Mouse (Mus musculus): ENCODE data around the gene Vps4b.

Vps4b gene

DNA sequence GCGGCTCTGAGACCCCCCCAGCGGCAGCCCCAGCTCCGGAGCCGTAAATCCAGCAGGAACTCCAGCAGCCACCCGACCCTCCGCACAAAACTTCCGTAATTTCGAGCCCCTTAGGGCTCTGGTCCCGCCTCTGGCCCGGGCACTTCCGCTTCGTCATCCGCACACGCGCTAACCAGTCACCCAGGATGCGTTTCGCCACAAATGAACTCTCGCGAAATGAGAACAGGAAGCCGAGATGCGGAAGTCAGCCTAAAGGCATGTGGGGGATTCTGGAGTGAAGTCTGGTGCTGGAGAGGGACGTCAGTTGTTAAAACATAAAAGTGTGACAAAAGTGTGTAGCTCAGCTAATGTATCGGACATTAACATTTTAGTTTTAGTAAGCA is at the start of gene Vps4b:
Vps4b (minus strand) TSS at position 187 of the 383 bp plus-strand sequence.
- in situ Hi-C loops (cut with MboI, MseI) = loop anchor here (5.0 kb wide), 1 partner anchor 39 kb away; the partner anchor contains the start of gene Kdsr

- in situ Hi-C loops (cut with MboI, MseI) = no loop called here
Observed at GRCm38 (mm10) chr1:106828784-106829183, 32.3 kb upstream of the Vps4b start.

- in situ Hi-C loops (cut with MboI, MseI) = loop anchor here (5.0 kb wide), 1 partner anchor 80 kb away; no protein-coding TSS in a partner anchor
Observed at GRCm38 (mm10) chr1:106822297-106822696, 25.8 kb upstream of the Vps4b start.

DNA sequence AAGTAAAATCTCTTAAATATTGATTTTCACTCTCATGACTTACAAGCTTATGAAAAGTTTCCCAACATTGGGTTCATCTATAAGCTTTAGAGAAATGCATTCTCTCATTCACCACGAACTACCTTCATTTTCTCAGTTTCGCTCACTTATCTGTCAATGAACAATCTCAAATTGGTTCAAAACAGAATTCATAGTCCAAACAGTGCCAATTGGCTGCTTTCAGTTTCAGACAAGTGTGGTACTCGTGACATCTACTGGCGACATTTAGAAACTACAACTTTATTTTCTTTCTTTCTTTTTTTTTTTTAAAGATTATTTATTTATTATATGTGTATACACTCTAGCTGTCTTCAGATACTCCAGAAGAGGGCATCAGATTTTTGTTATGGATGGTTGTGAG is 21.8 kb upstream of the Vps4b start:
- in situ Hi-C loops (cut with MboI, MseI) = loop anchor here (10.0 kb wide), 1 partner anchor 66 kb away; no protein-coding TSS in a partner anchor

- in situ Hi-C loops (cut with MboI, MseI) = loop anchor here (10.0 kb wide), 1 partner anchor 68 kb away; no protein-coding TSS in a partner anchor
Observed at GRCm38 (mm10) chr1:106816766-106817165, 20.2 kb upstream of the Vps4b start.

GRCm38 (mm10) chr1:106815265-106815664 is 18.7 kb upstream of the Vps4b start:
- in situ Hi-C loops (cut with MboI, MseI) = loop anchor here (10.0 kb wide), 1 partner anchor 70 kb away; no protein-coding TSS in a partner anchor

GRCm38 (mm10) chr1:106814864-106815263 is 18.3 kb upstream of the Vps4b start:
- in situ Hi-C loops (cut with MboI, MseI) = loop anchor here (10.0 kb wide), 1 partner anchor 70 kb away; no protein-coding TSS in a partner anchor

DNA sequence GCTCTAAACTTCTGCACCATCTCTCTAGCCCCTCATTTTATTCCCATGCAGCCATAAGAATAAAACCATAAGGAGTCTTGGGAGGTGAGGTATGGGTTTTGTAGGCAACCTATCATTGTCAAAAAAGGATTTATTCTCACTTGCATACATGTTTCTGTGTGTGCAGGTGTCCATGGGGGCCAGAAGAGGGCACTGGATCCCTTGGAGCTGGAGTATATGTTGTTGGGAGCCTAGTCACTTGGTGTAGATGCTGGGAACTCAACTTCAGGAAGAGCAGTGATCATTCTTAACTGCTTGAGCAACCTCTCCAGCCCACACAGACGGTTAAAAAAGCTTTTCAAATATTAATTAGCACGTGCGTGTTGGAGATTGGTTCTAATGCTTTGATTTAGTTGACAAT is 3.4 kb upstream of the Vps4b start:
- in situ Hi-C loops (cut with MboI, MseI) = loop anchor here (5.0 kb wide), 1 partner anchor 43 kb away; the partner anchor contains the start of gene Kdsr

DNA sequence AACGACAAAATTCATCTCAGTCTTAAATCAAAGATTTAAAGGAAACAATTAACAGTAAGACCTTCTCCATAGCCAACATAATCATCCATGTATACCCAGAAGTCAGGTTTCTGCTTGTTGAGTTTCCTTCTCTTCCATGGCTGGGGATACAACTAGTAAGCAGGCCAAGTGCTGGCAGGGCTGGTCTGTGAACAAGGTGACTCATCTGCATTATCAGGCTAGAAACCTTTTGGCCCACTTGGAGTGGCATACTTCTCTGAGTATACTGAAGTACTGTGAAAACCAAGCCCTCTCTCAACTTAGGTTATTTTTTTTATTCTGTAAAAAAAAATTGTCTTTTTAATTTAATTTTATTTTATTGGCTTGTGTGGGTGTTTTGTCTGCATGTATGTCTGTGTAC is 2.9 kb upstream of the Vps4b start:
- in situ Hi-C loops (cut with MboI, MseI) = loop anchor here (5.0 kb wide), 1 partner anchor 42 kb away; the partner anchor contains the start of gene Kdsr

DNA sequence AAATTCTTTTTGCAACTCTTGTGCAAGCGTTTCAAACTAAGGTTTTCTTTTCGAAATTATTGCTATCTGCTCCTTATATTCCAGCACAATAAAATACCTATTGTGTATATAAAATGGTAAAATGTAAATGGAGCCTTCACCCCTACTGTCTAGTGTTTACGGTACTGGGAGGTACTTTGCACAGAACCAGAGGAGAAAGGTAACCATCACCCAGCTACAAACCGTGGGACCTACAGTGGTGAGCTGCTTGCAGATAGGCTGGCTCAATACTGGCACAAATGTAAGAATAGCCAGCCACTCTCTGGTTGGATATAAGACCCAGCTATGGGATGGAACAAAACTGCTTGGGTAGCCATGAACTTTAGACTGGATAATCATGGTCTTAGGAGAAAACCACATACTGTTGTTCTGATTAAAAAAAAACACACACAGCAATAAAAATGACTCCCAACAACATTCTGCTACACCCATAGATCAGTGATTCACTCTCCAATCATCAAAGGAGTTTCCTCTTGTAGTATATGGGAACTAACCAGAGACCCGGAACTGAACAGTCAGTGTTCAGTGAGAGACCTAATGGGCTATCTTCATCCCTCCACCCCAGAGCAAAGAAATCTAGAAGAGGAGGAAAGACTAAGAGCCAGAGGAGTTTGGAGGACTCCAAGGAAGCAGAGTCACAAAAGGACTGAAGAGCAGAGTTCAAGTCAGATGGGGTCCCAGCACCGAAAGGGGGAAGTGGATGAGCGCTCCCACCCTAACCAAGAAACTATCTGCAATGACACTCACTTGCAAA is 655 bp upstream of the Vps4b start:
- in situ Hi-C loops (cut with MboI, MseI) = loop anchor here (5.0 kb wide), 1 partner anchor 40 kb away; the partner anchor contains the start of gene Kdsr

DNA sequence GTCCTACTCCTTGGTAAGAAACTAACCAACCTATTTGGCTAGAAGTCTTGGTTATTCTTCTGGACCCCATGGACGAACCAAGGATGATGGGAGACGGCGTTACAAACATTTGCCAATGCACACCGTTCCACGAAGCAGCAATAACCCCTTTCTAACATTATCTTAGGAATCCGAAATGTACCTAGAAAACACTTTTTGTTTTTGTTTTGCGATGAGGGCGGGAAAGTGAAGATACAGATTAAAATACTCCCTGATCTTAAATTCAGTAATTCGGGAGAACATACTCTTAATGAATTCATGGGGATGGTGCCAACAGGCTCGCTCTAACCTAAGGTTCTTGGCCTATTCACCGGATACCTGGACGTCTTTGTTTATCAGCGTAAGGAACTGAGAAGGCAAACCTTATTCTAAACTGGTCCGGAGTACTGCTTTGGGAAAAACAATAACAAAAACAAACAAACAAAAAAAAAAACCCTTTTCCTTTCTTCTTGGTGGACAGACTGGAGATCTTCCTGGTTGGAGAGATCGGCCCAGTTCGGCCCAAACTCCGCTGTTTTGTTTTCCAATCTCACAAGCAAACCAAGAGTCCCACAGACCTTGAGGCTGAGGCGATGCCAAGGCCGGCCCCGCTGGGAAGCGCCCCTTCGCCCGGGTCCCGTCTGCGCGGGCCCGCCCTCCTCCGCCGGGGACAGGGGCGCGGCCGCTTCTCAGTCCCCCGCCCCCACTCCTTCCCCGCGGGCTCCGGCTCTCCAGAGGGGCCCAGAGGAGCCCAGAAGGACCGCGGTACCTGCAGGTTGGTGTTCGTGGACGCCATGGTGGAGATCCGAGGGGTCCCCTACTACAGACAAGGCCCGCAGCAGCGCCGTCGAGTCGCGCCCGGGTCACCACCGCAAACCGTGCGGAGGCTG is 640 bp downstream of the Vps4b start:
- in situ Hi-C loops (cut with MboI, MseI) = loop anchor here (5.0 kb wide), 1 partner anchor 39 kb away; the partner anchor contains the start of gene Kdsr

- in situ Hi-C loops (cut with MboI, MseI) = no loop called here
Observed at GRCm38 (mm10) chr1:106774896-106775295, 21.6 kb downstream of the Vps4b start.

- in situ Hi-C loops (cut with MboI, MseI) = no loop called here
Observed at GRCm38 (mm10) chr1:106774092-106774491, 22.4 kb downstream of the Vps4b start.

DNA sequence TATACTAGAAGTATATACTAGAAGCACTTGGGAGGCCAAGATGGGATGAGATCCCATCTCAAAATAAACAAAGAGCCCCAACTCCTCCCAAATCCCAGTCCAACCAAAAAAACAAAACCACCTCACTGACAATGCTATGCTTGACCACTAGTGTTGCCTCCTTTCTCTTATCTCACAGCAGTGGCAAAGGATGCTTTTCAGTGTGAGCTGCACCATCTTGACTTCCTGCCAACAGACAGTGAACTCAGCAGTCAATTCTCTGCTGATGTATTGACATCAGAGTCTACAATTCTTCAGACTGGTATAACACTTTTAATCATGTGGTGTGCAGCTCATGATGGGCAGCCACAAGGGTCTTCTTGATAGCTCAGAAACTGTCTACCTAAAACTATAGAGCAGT is 27.8 kb downstream of the Vps4b start:
- in situ Hi-C loops (cut with MboI, MseI) = no loop called here

- in situ Hi-C loops (cut with MboI, MseI) = no loop called here
Observed at GRCm38 (mm10) chr1:106765771-106766170, 30.8 kb downstream of the Vps4b start.

GRCm38 (mm10) chr1:106764846-106765245 is 31.7 kb downstream of the Vps4b start:
- in situ Hi-C loops (cut with MboI, MseI) = no loop called here

DNA sequence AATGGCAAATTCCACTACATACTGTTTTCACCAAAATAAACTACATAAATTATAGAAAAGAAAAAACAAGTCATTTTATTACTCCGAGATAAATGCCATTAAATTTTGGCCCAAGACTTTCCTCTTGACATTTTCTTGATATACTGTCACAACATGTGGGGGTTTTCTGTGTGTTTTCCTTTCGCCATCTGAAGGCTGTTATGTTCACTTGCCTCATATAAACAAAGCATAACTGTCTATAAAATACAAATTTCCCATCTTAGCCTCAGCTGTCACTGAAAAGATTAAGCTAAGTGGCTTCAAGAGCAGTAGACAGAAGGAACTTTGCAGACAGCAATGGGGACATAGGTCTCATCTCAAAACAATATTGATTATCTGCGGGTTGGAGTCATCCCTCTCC is 32.2 kb downstream of the Vps4b start:
- in situ Hi-C loops (cut with MboI, MseI) = no loop called here

- in situ Hi-C loops (cut with MboI, MseI) = no loop called here
Observed at GRCm38 (mm10) chr1:106760750-106761149, 35.8 kb downstream of the Vps4b start.

GRCm38 (mm10) chr1:106759572-106760435 is 36.7 kb downstream of the Vps4b start, which contains the start of gene Kdsr:
Gene Kdsr, minus strand, starts transcription at chr1:106759727.
- in situ Hi-C loops (cut with MboI, MseI) = loop anchor here (5.0 to 10.0 kb wide), 3 partner anchors 37 to 685 kb away; partner anchors contain the start of gene Vps4b

DNA sequence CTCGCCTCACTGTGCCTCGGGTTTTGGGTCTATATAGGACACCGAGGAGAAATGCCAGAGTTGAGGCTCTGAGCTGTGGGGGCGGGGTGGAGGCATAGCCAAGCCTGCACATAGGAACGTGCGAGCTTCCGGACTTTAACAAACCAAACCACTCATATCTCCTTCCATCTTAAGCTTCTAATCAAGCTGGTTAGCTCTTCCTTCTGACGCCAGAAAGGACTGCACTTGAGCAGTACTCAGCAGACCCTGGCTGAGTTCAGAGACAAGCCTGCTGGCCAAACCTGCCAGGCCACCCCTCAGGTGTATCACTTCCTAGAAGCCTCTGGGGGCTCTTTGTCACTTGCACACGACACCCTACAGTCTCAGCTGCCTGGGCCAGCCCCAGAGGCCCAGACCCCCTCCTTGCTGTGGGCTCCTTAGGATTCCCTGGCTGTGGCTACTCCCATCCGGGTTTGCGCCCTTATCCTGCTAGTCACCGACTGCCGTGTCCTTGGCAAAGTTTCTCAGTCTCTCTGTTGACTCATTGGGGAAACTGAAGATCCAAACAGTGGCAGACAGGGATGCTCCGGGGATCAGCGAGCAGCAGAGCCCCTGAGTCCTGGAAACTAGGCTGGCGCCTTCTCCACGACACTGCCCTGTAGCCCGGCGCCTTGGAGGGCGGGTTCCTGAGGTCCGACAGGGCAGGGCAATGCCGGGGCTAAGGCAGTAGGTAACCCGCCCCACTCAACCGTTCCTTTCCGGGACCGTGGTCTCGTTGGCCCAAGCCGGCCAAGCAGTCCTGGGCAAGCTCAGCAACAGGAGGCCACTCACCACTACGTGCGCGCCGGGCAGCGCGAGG is 37.6 kb downstream of the Vps4b start:
- in situ Hi-C loops (cut with MboI, MseI) = loop anchor here (5.0 to 10.0 kb wide), 3 partner anchors 38 to 684 kb away; partner anchors contain the start of gene Vps4b

Measured in T-helper 1 cell (primary cell).